Mouse (Mus musculus) lung, postnatal 0 days (tissue): ENCODE data around the gene Cybrd1. TPM values are rescaled to one million over a fixed set of nuclear protein-coding genes. Genes with fewer than 3 reads are reported as not detected.

Experiments used
- ATAC-seq: fragments of 200-750 bp; cut with Nextera tagmentation; 2 replicates; pipeline ENCODE4 v1.8.0; 2017; ENCODE audit warnings: moderate library complexity
- DNase-seq: peaks from one replicate; pipeline ENCODE4 v3.0.0-alpha.2; 2016; ENCODE audit warnings: low spot score
- H3K27ac ChIP-seq: fragments of 300-500 bp; sonication (generic); 2 replicates; pipeline ENCODE4 v1.5.1; 2014; ENCODE audit warnings: antibody characterized with exemption, mild to moderate bottlenecking, low read length, mixed read lengths
- H3K27me3 ChIP-seq: fragments of 300-500 bp; sonication (generic); replicated peaks from 2 replicates; pipeline ENCODE4 v1.6.1; 2014; ENCODE audit warnings: low read length, mixed read lengths; ENCODE audit not compliant: insufficient read depth
- H3K36me3 ChIP-seq: fragments of 300-500 bp; sonication (generic); 2 replicates; pipeline ENCODE4 v1.6.1; 2014; ENCODE audit warnings: low read length, mixed read lengths; ENCODE audit not compliant: insufficient read depth
- H3K4me1 ChIP-seq: fragments of 300-500 bp; sonication (generic); 2 replicates; pipeline ENCODE4 v1.6.1; 2014; ENCODE audit warnings: antibody characterized with exemption, low read depth, low read length, mixed read lengths; ENCODE audit not compliant: insufficient read depth
- H3K4me2 ChIP-seq: fragments of 300-500 bp; sonication (generic); replicated peaks from 2 replicates; pipeline ENCODE4 v1.6.1; 2014; ENCODE audit warnings: low read depth, mild to moderate bottlenecking, low read length, moderate library complexity, mixed read lengths
- H3K4me3 ChIP-seq: fragments of 300-500 bp; sonication (generic); 2 replicates; pipeline ENCODE4 v1.5.1; 2014; ENCODE audit warnings: low read depth, low read length
- H3K9ac ChIP-seq: fragments of 300-500 bp; sonication (generic); replicated peaks from 2 replicates; pipeline ENCODE4 v1.6.1; 2014; ENCODE audit warnings: low read depth, mild to moderate bottlenecking
- H3K9me3 ChIP-seq: fragments of 300-500 bp; sonication (generic); 2 replicates; pipeline ENCODE4 v1.6.1; 2016; ENCODE audit warnings: low read length, mixed read lengths
- CTCF ChIP-seq: IDR thresholded peaks from 2 replicates; pipeline ENCODE4 v1.5.1; 2016; ENCODE audit warnings: antibody characterized with exemption, mild to moderate bottlenecking
- EP300 ChIP-seq: IDR thresholded peaks from 2 replicates; pipeline ENCODE4 v1.6.1; 2016; ENCODE audit warnings: antibody characterized with exemption, mild to moderate bottlenecking, control low read depth
- WGBS: fragments of 180-500 bp; shearing (Covaris S2); extraction: QIAGEN DNeasy Blood & Tissue Kit; methylation state at CpG from one replicate; pipeline ENCODE4 v1.1.7; 2014; 5-methylcytosine and 5-hydroxymethylcytosine counted together
- polyA plus RNA-seq: library from polyadenylated mRNA; unstranded; fragments of >200 nt; fragmentation: Nextera tagmentation; extraction: Ambion mirVana; gene quantifications from 2 replicates; pipeline ENCODE4 v1.2.1, GENCODE M21; 2015

Cybrd1 gene
- polyA plus RNA-seq, 1 experiment from 2014 or later: 4.5 TPM

- no peak overlapping the region for H3K9ac ChIP-seq
- no peaks in the 10 kb centered on the region for H3K36me3 ChIP-seq
- H3K9me3 ChIP-seq: no peaks in the 10 kb centered on the region
- H3K4me3 ChIP-seq: no peak overlapping the region
- H3K4me1 ChIP-seq: no peaks in the 10 kb centered on the region
- 54% methylated on average over 14 of the region's 14 CpGs for WGBS
- H3K27me3 ChIP-seq: no peaks in the 10 kb centered on the region
- no peak overlapping the region for H3K4me2 ChIP-seq
- peak; percentile 47 for DNase-seq
- TF ChIP-seq CTCF: no peak
- TF ChIP-seq EP300: no peak
- H3K27ac ChIP-seq: no peak overlapping the region
- ATAC-seq: peak; percentile 77
Measured at GRCm38 (mm10) chr2:71105469-71106215, 12.1 kb upstream of the Cybrd1 start.

GRCm38 (mm10) chr2:71107225-71107624 lies 10.5 kb upstream of the Cybrd1 start:
- no peak for TF ChIP-seq CTCF
- no peak for TF ChIP-seq EP300
- Histone ChIP-seq H3K4me3 (no peak overlapping the region), H3K9ac (no peak overlapping the region), H3K4me1 (no peaks in the 10 kb centered on the region), H3K36me3 (no peaks in the 10 kb centered on the region), H3K9me3 (no peaks in the 10 kb centered on the region), H3K27ac (no peak overlapping the region), H3K27me3 (no peaks in the 10 kb centered on the region), H3K4me2 (no peak overlapping the region)
- ATAC-seq (no peak), DNase-seq (no peak)
- 79% methylated on average over 2 of the region's 2 CpGs for WGBS

GRCm38 (mm10) chr2:71108541-71108940 lies 9.2 kb upstream of the Cybrd1 start:
- Histone ChIP-seq H3K4me1 (no peaks in the 10 kb centered on the region), H3K4me2 (no peak overlapping the region), H3K36me3 (no peaks in the 10 kb centered on the region), H3K27ac (no peak overlapping the region), H3K9me3 (no peaks in the 10 kb centered on the region), H3K9ac (no peak overlapping the region), H3K4me3 (no peak overlapping the region), H3K27me3 (no peaks in the 10 kb centered on the region)
- no peak for DNase-seq
- 68% methylated on average over 3 of the region's 3 CpGs for WGBS
- no peak for ATAC-seq
- TF ChIP-seq EP300: no peak
- TF ChIP-seq CTCF: no peak

- no peak overlapping the region for H3K9ac ChIP-seq
- no peak overlapping the region for H3K4me3 ChIP-seq
- no peaks in the 10 kb centered on the region; the same call in 1 of the 2 replicates for H3K4me1 ChIP-seq
- DNase-seq (no peak), ATAC-seq (no peak)
- no peak overlapping the region for H3K4me2 ChIP-seq
- no peaks in the 10 kb centered on the region for H3K27me3 ChIP-seq
- no peaks in the 10 kb centered on the region for H3K36me3 ChIP-seq
- 57% methylated on average over 5 of the region's 6 CpGs for WGBS
- no peak for TF ChIP-seq EP300
- TF ChIP-seq CTCF: no peak
- no peak overlapping the region for H3K27ac ChIP-seq
- no peaks in the 10 kb centered on the region for H3K9me3 ChIP-seq
Measured at GRCm38 (mm10) chr2:71113489-71114171, 4.1 kb upstream of the Cybrd1 start.

- Histone ChIP-seq H3K4me2 (no peak overlapping the region), H3K36me3 (no peaks in the 10 kb centered on the region), H3K27ac (no peak overlapping the region), H3K9me3 (no peaks in the 10 kb centered on the region), H3K4me1 (no peaks in the 10 kb centered on the region; the same call in 1 of the 2 replicates), H3K27me3 (no peaks in the 10 kb centered on the region), H3K4me3 (no peak overlapping the region), H3K9ac (no peak overlapping the region)
- no peak for DNase-seq
- 97% methylated on average over 4 of the region's 4 CpGs for WGBS
- no peak for ATAC-seq
- TF ChIP-seq CTCF (peak; percentile 56), EP300 (no peak)
Measured at GRCm38 (mm10) chr2:71116151-71116550, 1.6 kb upstream of the Cybrd1 start.

GRCm38 (mm10) chr2:71120844-71121243 lies 3.1 kb downstream of the Cybrd1 start:
- Histone ChIP-seq H3K4me1 (no peaks in the 10 kb centered on the region; the same call in 1 of the 2 replicates), H3K4me3 (no peak overlapping the region), H3K9ac (no peak overlapping the region), H3K4me2 (no peak overlapping the region), H3K27ac (no peak overlapping the region), H3K27me3 (no peaks in the 10 kb centered on the region), H3K9me3 (no peaks in the 10 kb centered on the region), H3K36me3 (no peaks in the 10 kb centered on the region)
- no peak for TF ChIP-seq CTCF
- no peak for TF ChIP-seq EP300
- WGBS: 78% methylated on average over 10 of the region's 10 CpGs
- ATAC-seq: no peak
- no peak for DNase-seq
